Mouse (Mus musculus) testis, postnatal 14 days (tissue): ENCODE data around the gene Ablim1.
A peak's percentile ranks its signal among the peaks of the same experiment; 100 is the strongest.

ENCODE experiments used
- DNase-seq: peaks from one replicate; pipeline ENCODE4 v3.0.0; 2021; ENCODE audit warnings: low spot score

Ablim1 gene

GRCm38 (mm10) chr19:57343860-57344259, 29.1 kb upstream of the Ablim1 start:
- no peak for DNase-seq

GRCm38 (mm10) chr19:57340900-57341742, 26.4 kb upstream of the Ablim1 start:
- peak; percentile 74 for DNase-seq

- peak; percentile 79 for DNase-seq
Observed at GRCm38 (mm10) chr19:57339281-57339864, 24.7 kb upstream of the Ablim1 start.

- no peak for DNase-seq
Observed at GRCm38 (mm10) chr19:57335135-57335534, 20.4 kb upstream of the Ablim1 start.

- no peak for DNase-seq
Observed at GRCm38 (mm10) chr19:57333356-57333755, 18.6 kb upstream of the Ablim1 start.

GRCm38 (mm10) chr19:57331237-57331636, 16.5 kb upstream of the Ablim1 start:
- no peak for DNase-seq

- no peak for DNase-seq
Observed at GRCm38 (mm10) chr19:57330309-57330708, 15.6 kb upstream of the Ablim1 start.

GRCm38 (mm10) chr19:57328792-57329191, 14.1 kb upstream of the Ablim1 start:
- DNase-seq, result no peak

- DNase-seq, result no peak
Observed at GRCm38 (mm10) chr19:57328269-57328668, 13.6 kb upstream of the Ablim1 start.

GRCm38 (mm10) chr19:57327679-57328078, 13.0 kb upstream of the Ablim1 start:
- DNase-seq, result no peak

- DNase-seq, result no peak
Observed at GRCm38 (mm10) chr19:57325748-57326300, 11.1 kb upstream of the Ablim1 start.

GRCm38 (mm10) chr19:57323087-57323486, 8.4 kb upstream of the Ablim1 start:
- no peak for DNase-seq

GRCm38 (mm10) chr19:57322491-57322890, 7.8 kb upstream of the Ablim1 start:
- no peak for DNase-seq

GRCm38 (mm10) chr19:57321839-57322238, 7.1 kb upstream of the Ablim1 start:
- no peak for DNase-seq

- no peak for DNase-seq
Observed at GRCm38 (mm10) chr19:57320656-57321382, 6.1 kb upstream of the Ablim1 start.

GRCm38 (mm10) chr19:57316597-57316996, 1.9 kb upstream of the Ablim1 start:
- DNase-seq, result no peak

GRCm38 (mm10) chr19:57315013-57315565, 370 bp upstream of the Ablim1 start:
- DNase-seq, result no peak

GRCm38 (mm10) chr19:57313891-57314345, 801 bp downstream of the Ablim1 start:
- DNase-seq, result no peak

GRCm38 (mm10) chr19:57313226-57313625, 1.5 kb downstream of the Ablim1 start:
- DNase-seq, result no peak

GRCm38 (mm10) chr19:57309980-57310379, 4.7 kb downstream of the Ablim1 start:
- no peak for DNase-seq

GRCm38 (mm10) chr19:57306601-57307000, 8.1 kb downstream of the Ablim1 start:
- DNase-seq, result no peak

- no peak for DNase-seq
Observed at GRCm38 (mm10) chr19:57305972-57306371, 8.7 kb downstream of the Ablim1 start.
